Mouse (Mus musculus) MEL (cell line): ENCODE results near the gene Nid1. TPM values are rescaled to one million over a fixed set of nuclear protein-coding genes. Genes with fewer than 3 reads are reported as not detected.

Source experiments
- DNase-seq: peaks from one replicate; pipeline ENCODE4 v3.0.0; 2011; ENCODE audit warnings: low read depth, low spot score
- H3K27ac ChIP-seq: 2 replicates; pipeline ENCODE4 v1.5.1; 2012; ENCODE audit warnings: low read depth, mild to moderate bottlenecking, control low read depth, low read length, moderate library complexity; ENCODE audit not compliant: control insufficient read depth
- H3K27me3 ChIP-seq, 2 experiments: fragments of 150-350 bp in 1 of 2; sonication (generic) in 1 of 2; 2 replicates each; pipeline ENCODE4 v1.6.1; 2012; ENCODE audit warnings: low read length in 2 of 2, mild to moderate bottlenecking in 2 of 2, improper control_type of control experiment in 1 of 2, moderate library complexity in 1 of 2; ENCODE audit not compliant: insufficient read depth in 2 of 2, control insufficient read depth in 1 of 2
- H3K36me3 ChIP-seq, 2 experiments: 2 replicates each; pipeline ENCODE4 v1.6.1; 2012 to 2014; ENCODE audit warnings: low read length in 2 of 2, improper control_type of control experiment in 1 of 2, inconsistent platforms in 1 of 2, mild to moderate bottlenecking in 1 of 2; ENCODE audit not compliant: insufficient read depth in 2 of 2, control insufficient read depth in 1 of 2
- H3K4me1 ChIP-seq, 2 experiments: fragments of 150-350 bp in 1 of 2; sonication (generic) in 1 of 2; 2 replicates each; pipeline ENCODE4 v1.6.1; 2012; ENCODE audit warnings: low read length in 2 of 2, improper control_type of control experiment in 1 of 2, mild to moderate bottlenecking in 1 of 2; ENCODE audit not compliant: insufficient read depth in 2 of 2, control insufficient read depth in 1 of 2
- H3K4me3 ChIP-seq, 2 experiments: fragments of 150-350 bp in 1 of 2; sonication (generic) in 1 of 2; 2 replicates each; pipeline ENCODE4 v1.5.1; 2012; ENCODE audit warnings: low read depth in 2 of 2, low read length in 2 of 2, mild to moderate bottlenecking in 2 of 2, moderate library complexity in 2 of 2, control low read depth in 1 of 2, improper control_type of control experiment in 1 of 2; ENCODE audit not compliant: control insufficient read depth in 1 of 2, insufficient read depth in 1 of 2
- H3K79me2 ChIP-seq: 2 replicates; pipeline ENCODE4 v1.6.1; 2012; ENCODE audit warnings: mild to moderate bottlenecking, low read length, moderate library complexity; ENCODE audit not compliant: control insufficient read depth, poor library complexity, insufficient read depth
- H3K9ac ChIP-seq: 2 replicates; pipeline ENCODE4 v1.6.1; 2012; ENCODE audit warnings: low read depth, mild to moderate bottlenecking, control low read depth, low read length, moderate library complexity; ENCODE audit not compliant: control insufficient read depth, poor library complexity, severe bottlenecking
- H3K9me3 ChIP-seq: fragments of 150-350 bp; sonication (generic); replicated peaks from 2 replicates; pipeline ENCODE4 v1.6.1; 2012; ENCODE audit warnings: mild to moderate bottlenecking, low read length, improper control_type of control experiment, moderate library complexity; ENCODE audit not compliant: insufficient read depth
- BHLHE40 ChIP-seq: IDR thresholded peaks from 2 replicates; pipeline ENCODE4 v1.6.1; 2012; ENCODE audit warnings: low read depth, mild to moderate bottlenecking, inconsistent platforms, low read length, improper control_type of control experiment, borderline replicate concordance
- E2F4 ChIP-seq: IDR thresholded peaks from 2 replicates; pipeline ENCODE4 v1.6.1; 2011; ENCODE audit warnings: low read depth, low read length, improper control_type of control experiment, borderline replicate concordance
- ETS1 ChIP-seq: IDR thresholded peaks from 2 replicates; pipeline ENCODE4 v1.6.1; 2012; ENCODE audit warnings: low read depth, mild to moderate bottlenecking, inconsistent platforms, low read length, improper control_type of control experiment, moderate library complexity
- GABPA ChIP-seq: IDR thresholded peaks from 2 replicates; pipeline ENCODE4 v1.6.1; 2012; ENCODE audit warnings: low read depth, mild to moderate bottlenecking, inconsistent platforms, low read length, improper control_type of control experiment, moderate library complexity
- HCFC1 ChIP-seq: IDR thresholded peaks from 2 replicates; pipeline ENCODE4 v1.6.1; 2012; ENCODE audit warnings: low read depth, mild to moderate bottlenecking, inconsistent platforms, low read length, improper control_type of control experiment, moderate library complexity
- MAFK ChIP-seq: IDR thresholded peaks from 2 replicates; pipeline ENCODE4 v1.6.1; 2011; ENCODE audit warnings: low read depth, mild to moderate bottlenecking, low read length, improper control_type of control experiment, borderline replicate concordance
- MAX ChIP-seq: IDR thresholded peaks from 2 replicates; pipeline ENCODE4 v1.6.1; 2011; ENCODE audit warnings: low read length, improper control_type of control experiment
- MYB ChIP-seq: IDR thresholded peaks from 2 replicates; pipeline ENCODE4 v1.6.1; 2011; ENCODE audit warnings: mild to moderate bottlenecking, low read depth, low read length, improper control_type of control experiment
- NRF1 ChIP-seq: IDR thresholded peaks from 2 replicates; pipeline ENCODE4 v1.6.1; 2014; ENCODE audit warnings: low read depth, mild to moderate bottlenecking, inconsistent platforms, low read length, improper control_type of control experiment, moderate library complexity; ENCODE audit not compliant: poor library complexity, insufficient read depth, severe bottlenecking
- POLR2AphosphoS5 ChIP-seq: IDR thresholded peaks from 2 replicates; pipeline ENCODE4 v1.6.1; 2012; ENCODE audit warnings: low read depth, borderline replicate concordance, mild to moderate bottlenecking, inconsistent platforms, low read length, moderate library complexity, mixed read lengths
- RCOR1 ChIP-seq: IDR thresholded peaks from 2 replicates; pipeline ENCODE4 v1.6.1; 2012; ENCODE audit warnings: low read depth, mild to moderate bottlenecking, inconsistent platforms, low read length, improper control_type of control experiment
- SIN3A ChIP-seq: IDR thresholded peaks from 2 replicates; pipeline ENCODE4 v1.6.1; 2012; ENCODE audit warnings: low read length, improper control_type of control experiment, inconsistent platforms
- SMC3 ChIP-seq: IDR thresholded peaks from 2 replicates; pipeline ENCODE4 v1.6.1; 2011; ENCODE audit warnings: low read depth, low read length, improper control_type of control experiment
- TCF12 ChIP-seq: IDR thresholded peaks from 2 replicates; pipeline ENCODE4 v1.6.1; 2014; ENCODE audit warnings: low read depth, mild to moderate bottlenecking, inconsistent platforms, low read length, improper control_type of control experiment, moderate library complexity
- USF1 ChIP-seq: IDR thresholded peaks from 2 replicates; pipeline ENCODE4 v1.6.1; 2014; ENCODE audit warnings: low read depth, mild to moderate bottlenecking, inconsistent platforms, low read length, improper control_type of control experiment, moderate library complexity
- USF2 ChIP-seq, 2 experiments: IDR thresholded peaks; 2 replicates each; pipeline ENCODE4 v1.6.1; 2011 to 2012; ENCODE audit warnings: improper control_type of control experiment in 2 of 2, low read length in 2 of 2, borderline replicate concordance in 1 of 2, inconsistent platforms in 1 of 2, low read depth in 1 of 2, mild to moderate bottlenecking in 1 of 2; ENCODE audit not compliant: insufficient read depth in 1 of 2
- ZKSCAN1 ChIP-seq: IDR thresholded peaks from 2 replicates; pipeline ENCODE4 v1.6.1; 2012; ENCODE audit warnings: low read depth, mild to moderate bottlenecking, inconsistent platforms, low read length, improper control_type of control experiment, moderate library complexity
- polyA plus RNA-seq, 2 experiments: library from polyadenylated mRNA; stranded (reverse) in 1 of 2; unstranded in 1 of 2; fragments of >175 nt in 1 of 2; fragments of >200 nt in 1 of 2; gene quantifications; 2 replicates each; pipeline versions ENCODE4 v1.2.1 to v1.2.4; 2012; ENCODE audit warnings: low replicate concordance in 2 of 2, low read depth in 1 of 2; ENCODE audit not compliant: insufficient read length in 2 of 2, insufficient read depth in 1 of 2, missing spikeins in 1 of 2
- total RNA-seq: library from RNA; depleted of rRNA; stranded (reverse); fragments of 300-350 nt; gene quantifications from 2 replicates; pipeline ENCODE4 v1.2.3, GENCODE M21; 2012

Nid1 gene
- total and polyA plus RNA-seq, 3 experiments, result not detected

DNA sequence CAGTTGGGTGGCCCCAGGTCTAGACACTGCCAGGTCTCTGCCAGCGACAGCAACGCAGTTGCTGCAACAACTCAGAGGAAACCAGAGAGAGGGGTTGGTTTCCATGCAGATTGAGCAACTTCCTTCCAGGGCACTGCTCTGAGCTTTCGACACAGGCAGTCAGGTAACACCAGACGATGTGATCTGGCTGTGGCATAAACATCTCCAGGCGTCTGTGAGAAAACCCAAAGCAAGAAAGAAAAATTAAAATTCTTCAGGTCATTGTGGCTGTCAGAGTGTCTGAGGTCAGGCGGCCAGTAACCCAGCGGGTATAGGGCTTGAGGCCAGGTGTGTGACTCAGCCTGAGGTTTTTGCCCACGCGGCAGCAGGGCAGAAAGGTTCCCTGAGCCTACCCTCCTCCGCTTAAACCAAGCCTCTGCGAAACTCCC, 91.8 kb downstream of the Nid1 start:
- no peak overlapping the region for H3K27ac ChIP-seq
- no peak for DNase-seq
- H3K9ac ChIP-seq, result no peak overlapping the region
- peaks cover 0 to 5% of the 10 kb centered on the region in 2 experiments; a peak in 2 of 4 replicates for H3K36me3 ChIP-seq
- H3K4me3 ChIP-seq, result no peak overlapping the region
- H3K9me3 ChIP-seq, result no peaks in the 10 kb centered on the region
- TF ChIP-seq ZKSCAN1, result no peak
- no peak for TF ChIP-seq SIN3A
- no peak for TF ChIP-seq RCOR1
- no peaks in the 10 kb centered on the region for H3K79me2 ChIP-seq
- peaks cover 0 to 7% of the 10 kb centered on the region in 2 experiments; a peak in 2 of 4 replicates for H3K4me1 ChIP-seq
- H3K27me3 ChIP-seq, result no peaks in the 10 kb centered on the region

DNA sequence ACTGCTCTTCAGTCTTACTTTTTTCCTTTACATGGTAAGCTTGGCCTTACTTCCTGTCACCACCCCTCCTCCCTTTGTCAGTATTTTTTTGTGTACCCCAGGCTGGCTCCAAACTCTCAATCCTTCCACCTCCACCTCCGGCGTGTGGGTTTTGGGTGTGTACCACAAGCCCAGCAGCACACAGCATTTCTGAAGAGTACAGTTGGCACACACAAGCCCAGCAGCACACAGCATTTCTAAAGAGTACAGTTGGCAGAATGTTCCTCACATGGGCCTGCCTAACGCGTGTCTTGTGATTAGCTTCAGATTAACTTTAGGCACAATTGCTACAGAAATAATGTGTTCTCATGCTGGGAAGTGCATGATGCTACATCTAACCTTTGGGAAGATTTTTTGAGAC, 93.6 kb downstream of the Nid1 start:
- no peak for DNase-seq
- no peak overlapping the region for H3K4me3 ChIP-seq
- peaks cover under 1% of the 10 kb centered on the region in 2 experiments; a peak in 2 of 4 replicates for H3K4me1 ChIP-seq

DNA sequence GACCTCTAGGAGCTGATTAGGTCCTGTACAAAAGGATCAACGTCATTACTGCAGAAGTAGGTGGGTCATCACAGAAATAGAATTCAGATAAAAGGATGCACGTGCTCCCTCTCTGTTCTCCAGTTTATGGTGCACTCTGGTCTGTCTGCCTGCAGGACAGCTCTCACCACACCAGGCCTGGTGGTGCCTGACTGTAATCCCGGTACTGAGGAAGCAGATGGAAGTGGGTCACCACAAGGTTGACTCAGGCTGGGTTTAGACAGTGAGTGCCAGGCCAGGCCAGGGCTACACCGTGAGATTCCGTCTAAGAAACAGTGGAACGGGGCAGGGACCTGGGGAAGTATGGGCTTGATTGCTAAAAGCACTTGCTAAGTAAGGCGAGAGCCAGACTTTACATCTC, 94.6 kb downstream of the Nid1 start:
- no peak for DNase-seq
- Histone ChIP-seq H3K9me3 (no peaks in the 10 kb centered on the region), H3K79me2 (no peaks in the 10 kb centered on the region), H3K27me3 (no peaks in the 10 kb centered on the region), H3K9ac (no peak overlapping the region), H3K27ac (no peak overlapping the region), H3K36me3 (peaks cover 0 to 6% of the 10 kb centered on the region in 2 experiments; a peak in 2 of 4 replicates), H3K4me3 (no peak overlapping the region), H3K4me1 (peaks cover 10% of the 10 kb centered on the region in 2 experiments)
- TF ChIP-seq ETS1, result no peak
- TF ChIP-seq USF2 (IDR thresholded peaks at IDR 0.05; ENCODE audit: borderline replicate concordance in 1 of 2, insufficient read depth in 1 of 2, low read depth in 1 of 2, low read length in 2 of 2), result no peak
- TF ChIP-seq BHLHE40, result no peak
- TF ChIP-seq MYB, result no peak
- TF ChIP-seq USF1, result no peak
- TF ChIP-seq E2F4, result no peak
- no peak for TF ChIP-seq MAX

More for the DNA sequence above, 93.6 kb downstream of the Nid1 start:
- Histone ChIP-seq H3K9ac (no peak overlapping the region), H3K79me2 (no peaks in the 10 kb centered on the region), H3K9me3 (no peaks in the 10 kb centered on the region), H3K27me3 (no peaks in the 10 kb centered on the region), H3K27ac (no peak overlapping the region), H3K36me3 (no peaks in the 10 kb centered on the region)
- no peak for TF ChIP-seq HCFC1
- no peak for TF ChIP-seq TCF12
- TF ChIP-seq GABPA, result no peak
- TF ChIP-seq NRF1, result no peak
- TF ChIP-seq MAFK, result no peak
- no peak for TF ChIP-seq E2F4
- no peak for TF ChIP-seq SMC3
- no peak for TF ChIP-seq POLR2AphosphoS5
